Mouse (Mus musculus): Measurements from ENCODE around the gene Bsx. TPM values are rescaled to one million over a fixed set of nuclear protein-coding genes. Genes with fewer than 3 reads are reported as not detected.

Bsx gene
- polyA plus RNA-seq, 1 experiment from 2014 or later, result 1.4 TPM

GRCm38 (mm10) chr9:40908915-40909314, 35.0 kb downstream of the Bsx start:
- Histone ChIP-seq H3K27ac (0 out of 2 replicates have a peak overlapping the region, but pooled peaks have one; percentile 13), H3K9me3 (no peaks in the 10 kb centered on the region), H3K9ac (no peak overlapping the region), H3K27me3 (peaks cover 50% of the 10 kb centered on the region), H3K4me1 (peaks cover 21% of the 10 kb centered on the region), H3K4me3 (replicated peaks) (no peak overlapping the region), H3K4me2 (0 out of 2 replicates have a peak overlapping the region, but pooled peaks have one; percentile 2), H3K36me3 (replicated peaks) (no peaks in the 10 kb centered on the region)
- 7% methylated on average over 7 of the region's 7 CpGs for WGBS
- no peak for ATAC-seq (ENCODE audit: low FRiP score)

- no peak for ATAC-seq (ENCODE audit: low FRiP score)
- 27% methylated on average over 12 of the region's 12 CpGs for WGBS
Measured at GRCm38 (mm10) chr9:40917871-40918613, 44.1 kb downstream of the Bsx start.

GRCm38 (mm10) chr9:40927351-40927980, 53.5 kb downstream of the Bsx start:
- 0 out of 2 replicates have a peak overlapping the region, but pooled peaks have one; percentile 6 for H3K4me2 ChIP-seq
- H3K9me3 ChIP-seq, result no peaks in the 10 kb centered on the region
- 52% methylated on average over 17 of the region's 17 CpGs for WGBS
- no peak overlapping the region for H3K4me3 ChIP-seq (replicated peaks)
- H3K36me3 ChIP-seq (replicated peaks), result no peaks in the 10 kb centered on the region
- peaks cover 12% of the 10 kb centered on the region; the same call in 1 of the 2 replicates for H3K4me1 ChIP-seq
- H3K27ac ChIP-seq, result peak overlapping the region; percentile 76
- H3K27me3 ChIP-seq, result peaks cover 11% of the 10 kb centered on the region; the same call in 1 of the 2 replicates
- ATAC-seq (ENCODE audit: low FRiP score), result 0 out of 2 replicates have a peak, but pooled peaks have one; percentile 23
- no peak overlapping the region for H3K9ac ChIP-seq

More at GRCm38 (mm10) chr9:40917871-40918613, 44.1 kb downstream of the Bsx start:
- no peak overlapping the region for H3K27ac ChIP-seq
- no peak overlapping the region for H3K4me3 ChIP-seq (replicated peaks)
- peaks cover 6% of the 10 kb centered on the region; the same call in 1 of the 2 replicates for H3K4me1 ChIP-seq
- no peaks in the 10 kb centered on the region for H3K9me3 ChIP-seq
- H3K27me3 ChIP-seq, result peaks cover 33% of the 10 kb centered on the region; the same call in 1 of the 2 replicates
- no peak overlapping the region for H3K4me2 ChIP-seq
- H3K9ac ChIP-seq, result no peak overlapping the region
- no peaks in the 10 kb centered on the region for H3K36me3 ChIP-seq (replicated peaks)

Other genes with a start within 250 kb of the Bsx start
- gene Gm21915, start 203.5 kb upstream of the Bsx start, polyA plus RNA-seq (2016; fragmentation: Nextera tagmentation; extraction: Ambion mirVana), result not detected in 2 replicates
- 24.7 and 31.0 TPM in 2 replicates for gene Clmp, start 188.2 kb upstream of the Bsx start, polyA plus RNA-seq (2016; fragmentation: Nextera tagmentation; extraction: Ambion mirVana)
- gene Hspa8, start 73.1 kb upstream of the Bsx start, polyA plus RNA-seq (2016; fragmentation: Nextera tagmentation; extraction: Ambion mirVana), result 2,759 and 2,920 TPM in 2 replicates
- 0.31 TPM in 2 replicates for gene Jhy, start 90.0 kb downstream of the Bsx start, polyA plus RNA-seq (2016; fragmentation: Nextera tagmentation; extraction: Ambion mirVana)
- 0.17 and 0.18 TPM in 2 replicates for gene Crtam, start 130.5 kb downstream of the Bsx start, polyA plus RNA-seq (2016; fragmentation: Nextera tagmentation; extraction: Ambion mirVana)

Data from forebrain, embryonic 12.5 days (tissue).